9 mouse cellular contexts compared by ENCODE assay signal in genomic region chr11:101468731-101469130, GRCm38 (mm10). TPM values are rescaled to one million over a fixed set of nuclear protein-coding genes. Genes with fewer than 3 reads are reported as not detected.
DNase-seq lines count a peak whose midpoint lies in the region; ATAC-seq and TF ChIP-seq lines count a peak whose summit lies in the region.
"Had no signal": no experiment of that assay in that cellular context is flagged by ENCODE, and none has a peak within 500 bp of the region (broad histone marks: within the 10 kb centered on the region; RNA-seq: fewer than 3 reads in every experiment).

No protein-coding gene starts in this region.

- ATAC-seq in heart, postnatal 0 days (ENCODE audit: insufficient read depth, low read depth) = no peak

- no peak for TF ChIP-seq CTCF in heart, adult 2 months (IDR thresholded peaks at IDR 0.05)
- TF ChIP-seq CTCF in CH12.LX (conservative IDR thresholded peaks at IDR 0.05 in 1 of 2, IDR thresholded peaks at IDR 0.05 in 1 of 2; ENCODE audit: low read depth in 2 of 2, low read length in 2 of 2) = no peak
- TF ChIP-seq CTCF in heart, postnatal 0 days (IDR thresholded peaks at IDR 0.05; ENCODE audit: low read depth) = no peak

- no peaks in the 10 kb centered on the region for H3K36me3 ChIP-seq in heart, adult 2 months (ENCODE audit: control insufficient read depth, insufficient read depth, low read length)
- H3K36me3 ChIP-seq in CH12.LX (replicated peaks in 1 of 2; ENCODE audit: control insufficient read depth in 1 of 2, insufficient read depth in 1 of 2, low read length in 1 of 2) = no peaks in the 10 kb centered on the region
- no peaks in the 10 kb centered on the region for H3K36me3 ChIP-seq in heart, postnatal 0 days (replicated peaks; ENCODE audit: control insufficient read depth, insufficient read depth, low read length)
- H3K36me3 ChIP-seq in midbrain, embryonic 10.5 days = peaks cover 23% of the 10 kb centered on the region

- H3K9me3 ChIP-seq in CH12.LX (replicated peaks; ENCODE audit: low read length) = no peaks in the 10 kb centered on the region
- no peaks in the 10 kb centered on the region for H3K9me3 ChIP-seq in heart, postnatal 0 days (replicated peaks; ENCODE audit: control insufficient read depth, low read length)
- no peaks in the 10 kb centered on the region for H3K9me3 ChIP-seq in midbrain, embryonic 10.5 days (replicated peaks)

- no peak for TF ChIP-seq RAD21 in CH12.LX (IDR thresholded peaks at IDR 0.05; ENCODE audit: low read depth, low read length)

- in situ Hi-C loops in CH12.LX (cut with MboI; ENCODE audit: low pct_ligation_motif_present, low pct_unique_long_range_greater_than_20kb, low sequenced_read_pairs) = no loop called here

- peaks cover 3% of the 10 kb centered on the region for H3K4me1 ChIP-seq in heart, adult 2 months (ENCODE audit: control insufficient read depth, insufficient read depth, low read length)
- peaks cover 16 to 50% of the 10 kb centered on the region in 2 experiments for H3K4me1 ChIP-seq in CH12.LX (ENCODE audit: control insufficient read depth in 1 of 2, insufficient read depth in 2 of 2)
- 0 out of 2 replicates have a peak, but pooled peaks cover 6% of the 10 kb centered on the region for H3K4me1 ChIP-seq in heart, postnatal 0 days (ENCODE audit: control insufficient read depth, insufficient read depth)
- H3K4me1 ChIP-seq in midbrain, embryonic 10.5 days = peaks cover 81% of the 10 kb centered on the region

- H3K4me3 ChIP-seq in heart, adult 2 months = peak overlapping the region; percentile 68
- peak overlapping the region in 2 of 3 experiments; percentile 32 to 78 for H3K4me3 ChIP-seq in CH12.LX (replicated peaks in 1 of 3; ENCODE audit: low read depth in 2 of 3, low read length in 2 of 3, poor library complexity in 1 of 3)
- peak overlapping the region; percentile 65 for H3K4me3 ChIP-seq in heart, postnatal 0 days (ENCODE audit: low read depth, low read length)
- H3K4me3 ChIP-seq in midbrain, embryonic 10.5 days = peak overlapping the region; percentile 79

- intact Hi-C loops in heart, adult 2 months (cut with DNase I) = loop anchor here (5.0 kb wide), 1 partner anchor 84 kb away; the partner anchor contains the start of genes Brca1 and Nbr1

- peak overlapping the region; percentile 65; the same call in 1 of the 2 replicates for H3K27ac ChIP-seq in heart, adult 2 months
- no peak overlapping the region for H3K27ac ChIP-seq in CH12.LX (ENCODE audit: insufficient read depth, low read depth)
- no peak overlapping the region for H3K27ac ChIP-seq in heart, postnatal 0 days (ENCODE audit: low read depth)
- peak overlapping the region; percentile 91 for H3K27ac ChIP-seq in midbrain, embryonic 10.5 days (replicated peaks)

- H3K4me2 ChIP-seq in CH12.LX (ENCODE audit: insufficient read depth, low read depth, poor library complexity, severe bottlenecking) = peak overlapping the region; percentile 77
- peak overlapping the region; percentile 86 for H3K4me2 ChIP-seq in heart, postnatal 0 days (ENCODE audit: low read depth, low read length)

- no peak for TF ChIP-seq EP300 in heart, adult 2 months (IDR thresholded peaks at IDR 0.05; ENCODE audit: insufficient read depth, low read depth, low read length)
- no peak for TF ChIP-seq EP300 in CH12.LX (IDR thresholded peaks at IDR 0.05; ENCODE audit: low read length)
- no peak for TF ChIP-seq EP300 in heart, postnatal 0 days (IDR thresholded peaks at IDR 0.05; ENCODE audit: low read depth)

- dilution Hi-C loops in CH12.LX (cut with MboI; ENCODE audit: extremely low pct_ligation_motif_present, extremely low pct_unique_long_range_greater_than_20kb, low sequenced_read_pairs) = no loop called here

- 14% methylated on average over 13 of the region's 13 CpGs for WGBS in heart, adult 2 months
- 12% methylated on average over 13 of the region's 13 CpGs for WGBS in heart, postnatal 0 days
- WGBS in midbrain, embryonic 10.5 days = 6% methylated on average over 13 of the region's 13 CpGs

- DNase-seq in heart, adult 2 months = peak in 1 of 2 experiments; percentile 41
- no peak for DNase-seq in heart, adult 18-20 months
- DNase-seq in CH12.LX (ENCODE audit: extremely low read depth) = no peak
- DNase-seq in heart, postnatal 0 days (ENCODE audit: low spot score) = no peak
- no peak for DNase-seq in midbrain, embryonic 10.5 days (ENCODE audit: low spot score)
- no peak for DNase-seq in natural killer cell, adult 2 months (ENCODE audit: low spot score in 2 of 2)
- DNase-seq in ovary, postnatal 14 days (ENCODE audit: low spot score) = no peak
- DNase-seq in right cerebral cortex, postnatal 10 days (ENCODE audit: low spot score in 2 of 2) = no peak

- no peak for TF ChIP-seq POLR2A in heart, adult 2 months (IDR thresholded peaks at IDR 0.05; ENCODE audit: insufficient read depth, low read depth, low read length)
- no peak for TF ChIP-seq POLR2A in CH12.LX (IDR thresholded peaks at IDR 0.05; ENCODE audit: low read depth, low read length)

- H3K79me2 ChIP-seq in heart, adult 2 months (replicated peaks; ENCODE audit: control insufficient read depth, insufficient read depth, low read length) = no peaks in the 10 kb centered on the region
- no peaks in the 10 kb centered on the region for H3K79me2 ChIP-seq in CH12.LX (replicated peaks; ENCODE audit: control insufficient read depth, extremely low read depth, insufficient read depth, poor library complexity, severe bottlenecking)

- no peaks in the 10 kb centered on the region for H3K27me3 ChIP-seq in heart, adult 2 months (ENCODE audit: control insufficient read depth, insufficient read depth, low read length)
- H3K27me3 ChIP-seq in CH12.LX (replicated peaks) = peaks cover 31% of the 10 kb centered on the region
- no peaks in the 10 kb centered on the region for H3K27me3 ChIP-seq in heart, postnatal 0 days (ENCODE audit: control insufficient read depth, insufficient read depth, low read length)
- peaks cover 40% of the 10 kb centered on the region for H3K27me3 ChIP-seq in midbrain, embryonic 10.5 days (ENCODE audit: low read depth, poor library complexity, severe bottlenecking)

- H3K9ac ChIP-seq in heart, adult 2 months (ENCODE audit: low read depth, low read length) = peak overlapping the region; percentile 81; the same call in 1 of the 2 replicates
- peak overlapping the region; percentile 39; the same call in 1 of the 2 replicates for H3K9ac ChIP-seq in CH12.LX (ENCODE audit: insufficient read depth, low read depth)
- H3K9ac ChIP-seq in heart, postnatal 0 days (replicated peaks; ENCODE audit: low read depth, low read length) = peak overlapping the region; percentile 54

TF ChIP-seq in CH12.LX, 34 proteins besides CTCF, POLR2A, EP300 and RAD21 (continues in another document):
- TF ChIP-seq GABPA (IDR thresholded peaks at IDR 0.05; ENCODE audit: insufficient replicate concordance, low read depth, low read length) = no peak
- no peak for TF ChIP-seq MXI1 (IDR thresholded peaks at IDR 0.05; ENCODE audit: low read depth, low read length)

RNA-seq across cellular contexts. Expression of gene Vat1, which starts 2.7 kb away (rescaled TPM):
- 10 to 100 TPM; 20.4 to 21.4 TPM for total RNA-seq in heart, adult 2 months (2021)
- polyA plus RNA-seq in heart, adult 2 months (2012; rRNA removed) = 29.6 and 35.0 TPM in 2 replicates
- 10 to 100 TPM; 23.7 to 24.6 TPM for total RNA-seq in heart, adult 18-20 months (2021)
- 20.2 and 29.9 TPM in 2 replicates for total RNA-seq in CH12.LX (2012; rRNA removed)
- total RNA-seq in CH12.LX (2014; rRNA removed) = 14.5 and 14.9 TPM in 2 replicates
- polyA plus RNA-seq in CH12.LX (2012; ENCODE audit: insufficient read length, low read depth) = 46.0 and 49.4 TPM in 2 replicates
- total RNA-seq in heart, postnatal 0 days (2014; rRNA removed; ENCODE audit: low replicate concordance) = 82.0 and 84.2 TPM in 2 replicates
- polyA plus RNA-seq in heart, postnatal 0 days (2015; fragmentation: Nextera tagmentation; extraction: Ambion mirVana) = 19.5 and 19.7 TPM in 2 replicates
- 36.1 and 47.7 TPM in 2 replicates for polyA plus RNA-seq in midbrain, embryonic 10.5 days (2016; fragmentation: Nextera tagmentation; extraction: Ambion mirVana)

RNA-seq across cellular contexts. Expression of gene Rnd2, which starts 3.9 kb away (rescaled TPM):
- 1 to 10 TPM; 6.5 to 8.0 TPM for total RNA-seq in heart, adult 2 months (2021)
- polyA plus RNA-seq in heart, adult 2 months (2012; rRNA removed) = 5.8 and 9.8 TPM in 2 replicates
- total RNA-seq in heart, adult 18-20 months (2021) = 1 to 10 TPM; 5.1 to 6.2 TPM
- total RNA-seq in CH12.LX (2012; rRNA removed) = 2.8 and 3.4 TPM in 2 replicates
- 1.1 and 1.4 TPM in 2 replicates for total RNA-seq in CH12.LX (2014; rRNA removed)
- polyA plus RNA-seq in CH12.LX (2012; ENCODE audit: insufficient read length, low read depth) = 4.5 and 4.6 TPM in 2 replicates
- total RNA-seq in heart, postnatal 0 days (2014; rRNA removed; ENCODE audit: low replicate concordance) = 4.9 and 6.1 TPM in 2 replicates
- polyA plus RNA-seq in heart, postnatal 0 days (2015; fragmentation: Nextera tagmentation; extraction: Ambion mirVana) = 5.1 and 5.7 TPM in 2 replicates
- polyA plus RNA-seq in midbrain, embryonic 10.5 days (2016; fragmentation: Nextera tagmentation; extraction: Ambion mirVana) = 38.8 and 57.7 TPM in 2 replicates

RNA-seq across cellular contexts. Expression of gene Ifi35, which starts 20.5 kb away (rescaled TPM):
- total RNA-seq in heart, adult 2 months (2021) = 10 to 100 TPM; 11.5 to 12.6 TPM
- 25.5 and 29.4 TPM in 2 replicates for polyA plus RNA-seq in heart, adult 2 months (2012; rRNA removed)
- total RNA-seq in heart, adult 18-20 months (2021) = 10 to 100 TPM; 14.0 to 16.2 TPM
- total RNA-seq in CH12.LX (2012; rRNA removed) (49.3 and 59.3 TPM in 2 replicates), CH12.LX (2014; rRNA removed) (74.9 and 79.1 TPM in 2 replicates)
- polyA plus RNA-seq in CH12.LX (2012; ENCODE audit: insufficient read length, low read depth) = 63.7 and 67.6 TPM in 2 replicates
- total RNA-seq in heart, postnatal 0 days (2014; rRNA removed; ENCODE audit: low replicate concordance) = 26.3 and 28.9 TPM in 2 replicates
- polyA plus RNA-seq in heart, postnatal 0 days (2015; fragmentation: Nextera tagmentation; extraction: Ambion mirVana) = 23.9 and 24.2 TPM in 2 replicates
- 3.2 and 4.0 TPM in 2 replicates for polyA plus RNA-seq in midbrain, embryonic 10.5 days (2016; fragmentation: Nextera tagmentation; extraction: Ambion mirVana)

RNA-seq across cellular contexts. Expression of gene Rpl27, which starts 26.6 kb away (rescaled TPM):
- total RNA-seq in heart, adult 2 months (2021) = 10 to 100 TPM; 38.3 to 48.4 TPM
- polyA plus RNA-seq in heart, adult 2 months (2012; rRNA removed) = 234 and 242 TPM in 2 replicates
- 10 to 100 TPM; 45.0 to 48.0 TPM for total RNA-seq in heart, adult 18-20 months (2021)
- 3,039 and 3,055 TPM in 2 replicates for total RNA-seq in CH12.LX (2012; rRNA removed)
- total RNA-seq in CH12.LX (2014; rRNA removed) = 5,415 and 5,728 TPM in 2 replicates
- 881 and 909 TPM in 2 replicates for polyA plus RNA-seq in CH12.LX (2012; ENCODE audit: insufficient read length, low read depth)
- total RNA-seq in heart, postnatal 0 days (2014; rRNA removed; ENCODE audit: low replicate concordance) = 796 and 938 TPM in 2 replicates
- polyA plus RNA-seq in heart, postnatal 0 days (2015; fragmentation: Nextera tagmentation; extraction: Ambion mirVana) = 242 and 248 TPM in 2 replicates
- 382 and 448 TPM in 2 replicates for polyA plus RNA-seq in midbrain, embryonic 10.5 days (2016; fragmentation: Nextera tagmentation; extraction: Ambion mirVana)

RNA-seq across cellular contexts. Expression of gene Ptges3l, which starts 43.6 kb away (rescaled TPM):
- total RNA-seq in heart, adult 2 months (2021) = 10 to 100 TPM; 50.6 to 58.3 TPM
- 56.8 and 81.6 TPM in 2 replicates for polyA plus RNA-seq in heart, adult 2 months (2012; rRNA removed)
- total RNA-seq in heart, adult 18-20 months (2021) = 10 to 100 TPM; 52.7 to 61.5 TPM
- total RNA-seq in CH12.LX (2012; rRNA removed) = 2.3 and 2.4 TPM in 2 replicates
- 1.9 and 2.3 TPM in 2 replicates for total RNA-seq in CH12.LX (2014; rRNA removed)
- polyA plus RNA-seq in CH12.LX (2012; ENCODE audit: insufficient read length, low read depth) = 2.2 and 3.0 TPM in 2 replicates
- total RNA-seq in heart, postnatal 0 days (2014; rRNA removed; ENCODE audit: low replicate concordance) = 32.8 and 40.7 TPM in 2 replicates
- 86.9 and 93.5 TPM in 2 replicates for polyA plus RNA-seq in heart, postnatal 0 days (2015; fragmentation: Nextera tagmentation; extraction: Ambion mirVana)
- 2.4 and 3.7 TPM in 2 replicates for polyA plus RNA-seq in midbrain, embryonic 10.5 days (2016; fragmentation: Nextera tagmentation; extraction: Ambion mirVana)
- total RNA-seq: common myeloid progenitor, adult 5-6 weeks had no signal

Comparison
In these comparisons a context has a peak if more than half of its experiments do, and no peak if none do; other contexts are left out.
1. H3K27ac ChIP-seq: peak in heart, adult 2 months (single experiment) and midbrain, embryonic 10.5 days (single experiment); none in CH12.LX (single experiment) and heart, postnatal 0 days (single experiment).
2. Peak in every context shown above with its lines, with median percentiles within 50 percentile points of each other: H3K4me3 ChIP-seq and H3K9ac ChIP-seq.